Mouse (Mus musculus) kidney, embryonic 16.5 days (tissue): ENCODE data around the gene Tmem117. TPM values are rescaled to one million over a fixed set of nuclear protein-coding genes. Genes with fewer than 3 reads are reported as not detected.

Experiments
- ATAC-seq: fragments of 200-750 bp; cut with Nextera tagmentation; 2 replicates; pipeline ENCODE4 v1.8.0; 2017; ENCODE audit warnings: moderate TSS enrichment; ENCODE audit not compliant: low FRiP score, low TSS enrichment
- H3K27ac ChIP-seq: fragments of 300-500 bp; sonication (generic); 2 replicates; pipeline ENCODE4 v1.5.1; 2014; ENCODE audit warnings: low read length
- H3K27me3 ChIP-seq: fragments of 300-500 bp; sonication (generic); 2 replicates; pipeline ENCODE4 v1.6.1; 2014; ENCODE audit warnings: low read length, control low read depth, mixed read lengths; ENCODE audit not compliant: insufficient read depth
- H3K36me3 ChIP-seq: fragments of 300-500 bp; sonication (generic); 2 replicates; pipeline ENCODE4 v1.6.1; 2014; ENCODE audit warnings: low read length, control low read depth, mixed read lengths; ENCODE audit not compliant: insufficient read depth
- H3K4me1 ChIP-seq: fragments of 300-500 bp; sonication (generic); 2 replicates; pipeline ENCODE4 v1.6.1; 2014; ENCODE audit warnings: low read length, control low read depth, mixed read lengths; ENCODE audit not compliant: insufficient read depth
- H3K4me2 ChIP-seq: fragments of 300-500 bp; sonication (generic); replicated peaks from 2 replicates; pipeline ENCODE4 v1.6.1; 2014; ENCODE audit warnings: low read depth, low read length
- H3K4me3 ChIP-seq: fragments of 300-500 bp; sonication (generic); 2 replicates; pipeline ENCODE4 v1.5.1; 2014; ENCODE audit warnings: mild to moderate bottlenecking, low read length
- H3K9ac ChIP-seq: fragments of 300-500 bp; sonication (generic); replicated peaks from 2 replicates; pipeline ENCODE4 v1.6.1; 2014; ENCODE audit warnings: low read length
- H3K9me3 ChIP-seq: fragments of 300-500 bp; sonication (generic); 2 replicates; pipeline ENCODE4 v1.6.1; 2016; ENCODE audit warnings: low read length, control low read depth
- WGBS: fragments of 180-500 bp; shearing (Covaris S2); extraction: QIAGEN DNeasy Blood & Tissue Kit; methylation state at CpG from one replicate; pipeline ENCODE4 v1.1.7; 2014; 5-methylcytosine and 5-hydroxymethylcytosine counted together
- polyA plus RNA-seq: library from polyadenylated mRNA; unstranded; fragments of >200 nt; fragmentation: Nextera tagmentation; extraction: Ambion mirVana; gene quantifications from 2 replicates; pipeline ENCODE4 v1.2.1, GENCODE M21; 2015

Gene Tmem117
- polyA plus RNA-seq, 1 experiment from 2014 or later, result 14.6 TPM

GRCm38 (mm10) chr15:94895681-94896080 is 266.6 kb downstream of the Tmem117 start:
- 93% methylated on average over 11 of the region's 11 CpGs for WGBS
- H3K9ac ChIP-seq, result no peak overlapping the region
- H3K4me3 ChIP-seq, result no peak overlapping the region
- H3K27ac ChIP-seq, result no peak overlapping the region
- H3K27me3 ChIP-seq, result no peaks in the 10 kb centered on the region
- H3K4me2 ChIP-seq, result no peak overlapping the region
- H3K36me3 ChIP-seq, result no peaks in the 10 kb centered on the region
- H3K9me3 ChIP-seq, result no peaks in the 10 kb centered on the region
- no peaks in the 10 kb centered on the region for H3K4me1 ChIP-seq
- no peak for ATAC-seq

GRCm38 (mm10) chr15:94903188-94903587 is 274.2 kb downstream of the Tmem117 start:
- H3K27me3 ChIP-seq, result no peaks in the 10 kb centered on the region
- H3K4me2 ChIP-seq, result no peak overlapping the region
- ATAC-seq, result no peak
- WGBS, result 77% methylated on average over 1 of the region's 1 CpGs
- no peak overlapping the region for H3K9ac ChIP-seq
- peaks cover 5% of the 10 kb centered on the region; the same call in 1 of the 2 replicates for H3K4me1 ChIP-seq
- H3K9me3 ChIP-seq, result 0 out of 2 replicates have a peak, but pooled peaks cover 7% of the 10 kb centered on the region
- H3K27ac ChIP-seq, result no peak overlapping the region
- H3K36me3 ChIP-seq, result no peaks in the 10 kb centered on the region
- no peak overlapping the region for H3K4me3 ChIP-seq

- Histone ChIP-seq H3K4me2 (no peak overlapping the region), H3K4me3 (no peak overlapping the region), H3K9me3 (0 out of 2 replicates have a peak, but pooled peaks cover 7% of the 10 kb centered on the region), H3K27ac (0 out of 2 replicates have a peak overlapping the region, but pooled peaks have one; percentile 25), H3K27me3 (no peaks in the 10 kb centered on the region), H3K4me1 (peaks cover 5% of the 10 kb centered on the region; the same call in 1 of the 2 replicates), H3K9ac (no peak overlapping the region), H3K36me3 (no peaks in the 10 kb centered on the region)
- 14% methylated on average over 11 of the region's 11 CpGs for WGBS
- peak; percentile 61; the same call in 1 of the 2 replicates for ATAC-seq
Measured at GRCm38 (mm10) chr15:94904672-94905407, 275.8 kb downstream of the Tmem117 start.

DNA sequence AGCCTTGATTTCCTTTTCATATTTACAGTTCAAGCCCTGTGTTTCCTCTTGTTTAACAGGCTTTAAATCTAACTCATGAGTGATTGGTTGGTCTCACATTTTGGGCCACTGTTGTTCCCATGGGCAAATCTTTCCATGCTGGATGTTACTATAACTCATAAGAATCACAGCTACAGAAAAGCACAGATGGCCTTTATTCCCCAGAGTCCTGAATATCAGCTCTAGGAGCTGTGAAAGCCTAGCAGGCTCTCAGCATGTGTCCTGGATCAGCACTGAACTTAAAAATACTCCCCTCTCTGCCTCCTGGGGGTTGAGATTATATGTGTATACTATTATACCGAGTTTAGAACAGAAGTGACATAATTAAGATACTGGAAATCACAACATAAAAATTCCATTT is 292.6 kb downstream of the Tmem117 start:
- H3K9me3 ChIP-seq, result no peaks in the 10 kb centered on the region
- H3K4me2 ChIP-seq, result no peak overlapping the region
- H3K36me3 ChIP-seq, result no peaks in the 10 kb centered on the region
- WGBS, result 38% methylated on average over 1 of the region's 1 CpGs
- no peak overlapping the region for H3K4me3 ChIP-seq
- ATAC-seq, result no peak
- no peaks in the 10 kb centered on the region for H3K4me1 ChIP-seq
- no peak overlapping the region for H3K27ac ChIP-seq
- H3K9ac ChIP-seq, result no peak overlapping the region
- H3K27me3 ChIP-seq, result no peaks in the 10 kb centered on the region

GRCm38 (mm10) chr15:94927986-94928385 is 299.0 kb downstream of the Tmem117 start:
- H3K27me3 ChIP-seq, result no peaks in the 10 kb centered on the region
- no peaks in the 10 kb centered on the region for H3K4me1 ChIP-seq
- no peak overlapping the region for H3K4me2 ChIP-seq
- no peak overlapping the region for H3K27ac ChIP-seq
- WGBS, result 70% methylated on average over 5 of the region's 5 CpGs
- no peak overlapping the region for H3K4me3 ChIP-seq
- no peaks in the 10 kb centered on the region for H3K9me3 ChIP-seq
- no peaks in the 10 kb centered on the region for H3K36me3 ChIP-seq
- ATAC-seq, result no peak
- H3K9ac ChIP-seq, result no peak overlapping the region

DNA sequence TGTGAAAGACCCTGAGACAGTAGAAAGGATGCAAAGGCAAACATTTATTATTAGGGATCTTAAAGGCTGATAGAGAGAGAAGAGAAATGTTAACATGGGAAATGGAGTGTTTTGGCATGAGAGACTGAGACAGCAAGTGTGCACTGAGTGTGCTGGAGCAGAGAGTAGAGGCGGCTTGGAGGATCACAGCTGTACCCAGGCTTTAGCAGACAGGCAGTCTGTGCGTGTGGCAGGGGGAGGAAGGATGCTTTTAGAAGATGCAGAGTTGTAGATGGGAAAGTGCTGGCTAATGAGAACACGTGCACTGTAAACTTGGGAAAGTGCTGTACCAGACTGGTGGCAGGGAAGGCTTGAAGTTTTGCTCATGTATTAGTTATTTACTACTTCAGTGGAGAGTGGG is 301.7 kb downstream of the Tmem117 start:
- Histone ChIP-seq H3K4me3 (no peak overlapping the region), H3K27ac (no peak overlapping the region), H3K9me3 (no peaks in the 10 kb centered on the region), H3K36me3 (no peaks in the 10 kb centered on the region), H3K9ac (no peak overlapping the region), H3K4me1 (no peaks in the 10 kb centered on the region), H3K27me3 (no peaks in the 10 kb centered on the region), H3K4me2 (no peak overlapping the region)
- ATAC-seq, result no peak
- 51% methylated on average over 3 of the region's 3 CpGs for WGBS

- H3K27ac ChIP-seq, result no peak overlapping the region
- no peaks in the 10 kb centered on the region for H3K4me1 ChIP-seq
- no peak overlapping the region for H3K4me2 ChIP-seq
- no peaks in the 10 kb centered on the region for H3K9me3 ChIP-seq
- no peak overlapping the region for H3K9ac ChIP-seq
- no peak overlapping the region for H3K4me3 ChIP-seq
- 89% methylated on average over 4 of the region's 4 CpGs for WGBS
- no peaks in the 10 kb centered on the region for H3K36me3 ChIP-seq
- ATAC-seq, result no peak
- H3K27me3 ChIP-seq, result no peaks in the 10 kb centered on the region
Measured at GRCm38 (mm10) chr15:94933044-94933443, 304.0 kb downstream of the Tmem117 start.

GRCm38 (mm10) chr15:94933480-94933879 is 304.4 kb downstream of the Tmem117 start:
- H3K4me3 ChIP-seq, result no peak overlapping the region
- 64% methylated on average over 3 of the region's 3 CpGs for WGBS
- H3K36me3 ChIP-seq, result no peaks in the 10 kb centered on the region
- ATAC-seq, result no peak
- H3K9ac ChIP-seq, result no peak overlapping the region
- no peak overlapping the region for H3K4me2 ChIP-seq
- H3K9me3 ChIP-seq, result no peaks in the 10 kb centered on the region
- no peaks in the 10 kb centered on the region for H3K4me1 ChIP-seq
- H3K27me3 ChIP-seq, result no peaks in the 10 kb centered on the region
- H3K27ac ChIP-seq, result no peak overlapping the region

DNA sequence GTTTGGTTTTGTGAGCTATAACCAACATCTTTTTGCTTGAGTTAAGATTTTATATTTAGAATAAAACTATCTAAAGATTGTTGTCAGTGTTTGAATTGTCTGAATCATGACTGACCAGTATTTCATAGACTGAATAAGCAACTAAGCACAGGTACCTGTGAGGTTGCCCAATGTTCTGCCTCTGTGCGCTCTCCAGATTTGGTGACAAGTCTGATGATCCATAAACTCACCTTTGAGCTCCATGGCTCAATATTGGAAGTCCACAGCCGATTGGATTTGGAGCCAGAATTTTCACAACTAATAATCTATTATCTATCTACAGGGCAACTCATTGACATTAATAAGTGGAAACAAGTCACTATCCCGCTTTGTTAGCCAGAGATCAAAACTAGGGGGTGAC is 312.9 kb downstream of the Tmem117 start:
- Histone ChIP-seq H3K9ac (no peak overlapping the region), H3K4me2 (no peak overlapping the region), H3K9me3 (no peaks in the 10 kb centered on the region), H3K4me3 (no peak overlapping the region), H3K4me1 (no peaks in the 10 kb centered on the region), H3K36me3 (no peaks in the 10 kb centered on the region), H3K27me3 (no peaks in the 10 kb centered on the region), H3K27ac (no peak overlapping the region)
- WGBS, result 90% methylated on average over 3 of the region's 3 CpGs
- ATAC-seq, result no peak

- Histone ChIP-seq H3K9ac (no peak overlapping the region), H3K27me3 (no peaks in the 10 kb centered on the region), H3K27ac (no peak overlapping the region), H3K9me3 (no peaks in the 10 kb centered on the region), H3K4me3 (no peak overlapping the region), H3K4me1 (no peaks in the 10 kb centered on the region), H3K36me3 (no peaks in the 10 kb centered on the region), H3K4me2 (no peak overlapping the region)
- WGBS, result 83% methylated on average over 1 of the region's 1 CpGs
- no peak for ATAC-seq
Measured at GRCm38 (mm10) chr15:94942465-94942864, 313.4 kb downstream of the Tmem117 start.
